Mouse (Mus musculus) kidney, adult 2 months (tissue): Measurements from ENCODE around the gene Dcun1d4. TPM values are rescaled to one million over a fixed set of nuclear protein-coding genes. Genes with fewer than 3 reads are reported as not detected.
A peak's percentile ranks its signal among the peaks of the same experiment; 100 is the strongest.

Source experiments
- DNase-seq: peaks from one replicate; pipeline ENCODE4 v3.0.0; 2021
- H3K27ac ChIP-seq: fragments of 200-500 bp; 2 replicates; pipeline ENCODE4 v1.5.1; 2012; ENCODE audit warnings: low read depth, low read length, control low read depth, inconsistent platforms; ENCODE audit not compliant: insufficient read depth
- H3K27me3 ChIP-seq: fragments of 200-500 bp; replicated peaks from 2 replicates; pipeline ENCODE4 v1.6.1; 2012; ENCODE audit warnings: mild to moderate bottlenecking, moderate library complexity, low read length, inconsistent platforms; ENCODE audit not compliant: control insufficient read depth, insufficient read depth
- H3K36me3 ChIP-seq: fragments of 200-500 bp; 2 replicates; pipeline ENCODE4 v1.6.1; 2012; ENCODE audit warnings: mild to moderate bottlenecking, moderate library complexity, low read length, inconsistent platforms; ENCODE audit not compliant: control insufficient read depth, insufficient read depth
- H3K4me1 ChIP-seq: fragments of 200-500 bp; 2 replicates; pipeline ENCODE4 v1.6.1; 2011; ENCODE audit warnings: low read length; ENCODE audit not compliant: control insufficient read depth, insufficient read depth
- H3K4me3 ChIP-seq: fragments of 200-500 bp; 2 replicates; pipeline ENCODE4 v1.5.1; 2011; ENCODE audit warnings: mild to moderate bottlenecking, low read depth, low read length, control low read depth; ENCODE audit not compliant: insufficient read depth
- CTCF ChIP-seq: fragments of 200-500 bp; conservative IDR thresholded peaks from 2 replicates; pipeline ENCODE4 v1.5.1; 2011; ENCODE audit warnings: low read depth, mild to moderate bottlenecking, control low read depth, low read length, moderate library complexity, mixed read lengths; ENCODE audit not compliant: insufficient read depth, insufficient read length
- POLR2A ChIP-seq: fragments of 200-500 bp; IDR thresholded peaks from one replicate; pipeline ENCODE4 v1.6.1; 2011; ENCODE audit warnings: low read depth, low read length, control low read depth
- WGBS: fragments of 180-500 bp; shearing (Covaris S2); methylation state at CpG from one replicate; pipeline ENCODE4 v1.1.7; 2018; 5-methylcytosine and 5-hydroxymethylcytosine counted together
- polyA plus RNA-seq: library from polyadenylated mRNA; depleted of rRNA; stranded (reverse); fragments of >200 nt; gene quantifications from 2 replicates; pipeline ENCODE4 v1.2.3, GENCODE M21; 2012

Dcun1d4 gene
- polyA plus RNA-seq, 1 experiment: 14.2 TPM

DNA sequence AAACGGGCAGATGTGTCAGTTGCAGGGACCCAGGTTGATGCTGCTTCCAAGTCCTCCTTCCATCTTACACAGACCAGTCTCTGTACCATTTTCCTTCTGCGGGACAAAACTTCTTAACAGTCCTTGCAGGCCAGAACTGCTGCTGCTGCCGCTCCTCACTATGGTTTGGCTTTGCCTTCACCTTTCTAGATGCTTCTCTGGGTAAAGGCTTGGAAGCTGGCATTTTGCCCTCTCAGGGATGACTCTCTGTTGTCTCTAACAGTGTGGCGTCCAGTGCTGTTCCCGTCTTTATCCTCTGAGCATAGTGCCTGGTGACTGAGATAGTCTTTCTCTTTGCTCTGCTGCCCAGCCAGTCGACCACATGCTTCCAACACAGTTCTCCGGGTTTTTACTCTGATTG, 66.5 kb downstream of the Dcun1d4 start:
- TF ChIP-seq POLR2A (no peak), CTCF (no peak)
- DNase-seq: no peak
- 74% methylated on average over 7 of the region's 7 CpGs for WGBS
- Histone ChIP-seq H3K36me3 (no peaks in the 10 kb centered on the region), H3K4me1 (peaks cover 7% of the 10 kb centered on the region; the same call in 1 of the 2 replicates), H3K4me3 (no peak overlapping the region), H3K27me3 (no peaks in the 10 kb centered on the region), H3K27ac (no peak overlapping the region)

DNA sequence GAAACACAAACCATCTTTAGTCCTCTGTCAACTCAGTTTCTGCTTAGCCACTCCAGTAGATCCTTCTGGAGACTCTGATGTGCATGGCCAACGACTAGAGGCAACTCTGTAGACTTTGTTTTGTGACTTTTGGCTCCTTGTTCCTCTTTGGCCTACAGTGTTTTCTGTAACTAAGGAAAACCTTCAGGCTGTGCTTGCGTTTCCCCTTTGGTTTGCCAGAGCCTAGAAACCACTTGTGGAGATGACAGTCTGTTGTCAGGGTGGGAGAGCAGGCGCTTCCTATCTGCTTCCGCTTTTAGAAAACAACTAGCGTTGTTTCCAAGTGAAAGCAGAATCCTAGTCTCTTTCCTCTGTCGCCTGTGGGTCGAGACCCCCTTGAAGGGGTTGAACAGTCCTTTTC, 67.4 kb downstream of the Dcun1d4 start:
- 71% methylated on average over 7 of the region's 7 CpGs for WGBS
- Histone ChIP-seq H3K4me3 (no peak overlapping the region), H3K4me1 (peaks cover 7% of the 10 kb centered on the region; the same call in 1 of the 2 replicates), H3K36me3 (no peaks in the 10 kb centered on the region), H3K27ac (peak overlapping the region; percentile 74), H3K27me3 (no peaks in the 10 kb centered on the region)
- peak; percentile 57 for DNase-seq
- TF ChIP-seq CTCF (no peak), POLR2A (no peak)

DNA sequence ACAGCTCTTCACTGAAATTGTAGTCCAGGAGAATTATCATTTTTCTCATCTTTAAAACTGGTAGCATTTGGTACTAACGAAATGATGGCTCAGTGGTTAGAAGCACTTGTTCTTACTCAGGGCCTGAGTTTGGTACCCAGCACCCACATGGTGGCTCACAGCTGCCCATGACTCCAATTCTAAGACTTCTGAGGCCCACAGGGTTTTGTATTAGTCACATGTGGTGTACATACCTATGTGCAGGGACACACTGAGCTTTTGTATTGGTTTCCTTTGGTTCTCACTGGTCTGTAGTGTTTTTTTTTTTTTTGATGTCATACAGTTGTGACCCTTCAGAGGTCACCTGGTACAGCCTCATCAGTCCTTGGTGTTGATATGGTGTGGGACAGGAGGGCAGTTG, 68.0 kb downstream of the Dcun1d4 start:
- WGBS: 98% methylated on average over 1 of the region's 1 CpGs
- DNase-seq: no peak

DNA sequence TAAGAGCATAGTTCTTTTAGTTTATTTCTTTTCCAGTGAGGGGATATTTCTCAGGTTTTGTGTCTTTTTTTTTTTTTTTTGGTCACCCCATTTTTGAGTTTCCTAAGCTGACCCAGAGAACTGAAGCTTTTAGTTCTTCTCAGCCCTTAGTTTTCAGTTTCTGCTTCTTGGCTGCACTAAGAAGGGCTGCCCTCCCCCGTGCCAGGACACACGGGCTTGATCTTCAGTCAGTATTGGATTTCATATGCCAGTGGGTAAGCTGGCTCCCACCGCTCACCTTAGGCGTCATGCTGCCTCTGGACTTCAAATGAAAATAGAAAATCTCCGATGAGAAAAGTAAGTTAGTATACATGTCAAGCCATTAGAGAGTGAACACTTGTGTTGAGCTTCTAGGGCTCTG, 71.0 kb downstream of the Dcun1d4 start:
- no peak for TF ChIP-seq CTCF
- Histone ChIP-seq H3K4me1 (0 out of 2 replicates have a peak, but pooled peaks cover 3% of the 10 kb centered on the region), H3K27me3 (no peaks in the 10 kb centered on the region), H3K27ac (no peak overlapping the region), H3K4me3 (no peak overlapping the region), H3K36me3 (no peaks in the 10 kb centered on the region)
- WGBS: 62% methylated on average over 5 of the region's 5 CpGs
- DNase-seq: no peak

More for the DNA sequence above, 68.0 kb downstream of the Dcun1d4 start:
- no peaks in the 10 kb centered on the region for H3K36me3 ChIP-seq
- TF ChIP-seq POLR2A (no peak), CTCF (no peak)
- H3K4me1 ChIP-seq: 0 out of 2 replicates have a peak, but pooled peaks cover 3% of the 10 kb centered on the region
- H3K4me3 ChIP-seq: no peak overlapping the region
- H3K27me3 ChIP-seq: no peaks in the 10 kb centered on the region
- no peak overlapping the region for H3K27ac ChIP-seq

DNA sequence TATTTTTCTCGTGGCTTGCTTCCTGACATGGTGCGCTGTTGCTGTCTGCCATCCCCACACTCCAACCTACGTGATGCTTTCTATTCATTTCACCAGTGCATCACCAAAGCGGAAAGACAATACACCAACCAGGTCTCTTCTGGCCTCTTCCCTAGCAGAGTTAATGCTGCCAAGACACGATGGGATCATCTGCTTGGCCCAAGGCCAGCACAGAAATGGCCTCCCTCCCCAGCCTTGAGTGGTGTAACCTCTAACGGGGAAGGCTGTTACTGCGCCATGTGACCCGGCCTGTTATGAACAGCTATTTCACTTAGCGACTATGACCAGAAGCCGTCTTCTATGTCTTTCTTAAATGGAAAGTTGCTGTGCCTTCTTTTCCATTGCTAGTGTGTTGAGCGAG, 73.1 kb downstream of the Dcun1d4 start:
- TF ChIP-seq CTCF (no peak), POLR2A (no peak)
- Histone ChIP-seq H3K4me1 (no peaks in the 10 kb centered on the region), H3K27me3 (no peaks in the 10 kb centered on the region), H3K36me3 (no peaks in the 10 kb centered on the region; the same call in 1 of the 2 replicates), H3K4me3 (no peak overlapping the region), H3K27ac (no peak overlapping the region)
- WGBS: 93% methylated on average over 11 of the region's 11 CpGs
- DNase-seq: no peak

DNA sequence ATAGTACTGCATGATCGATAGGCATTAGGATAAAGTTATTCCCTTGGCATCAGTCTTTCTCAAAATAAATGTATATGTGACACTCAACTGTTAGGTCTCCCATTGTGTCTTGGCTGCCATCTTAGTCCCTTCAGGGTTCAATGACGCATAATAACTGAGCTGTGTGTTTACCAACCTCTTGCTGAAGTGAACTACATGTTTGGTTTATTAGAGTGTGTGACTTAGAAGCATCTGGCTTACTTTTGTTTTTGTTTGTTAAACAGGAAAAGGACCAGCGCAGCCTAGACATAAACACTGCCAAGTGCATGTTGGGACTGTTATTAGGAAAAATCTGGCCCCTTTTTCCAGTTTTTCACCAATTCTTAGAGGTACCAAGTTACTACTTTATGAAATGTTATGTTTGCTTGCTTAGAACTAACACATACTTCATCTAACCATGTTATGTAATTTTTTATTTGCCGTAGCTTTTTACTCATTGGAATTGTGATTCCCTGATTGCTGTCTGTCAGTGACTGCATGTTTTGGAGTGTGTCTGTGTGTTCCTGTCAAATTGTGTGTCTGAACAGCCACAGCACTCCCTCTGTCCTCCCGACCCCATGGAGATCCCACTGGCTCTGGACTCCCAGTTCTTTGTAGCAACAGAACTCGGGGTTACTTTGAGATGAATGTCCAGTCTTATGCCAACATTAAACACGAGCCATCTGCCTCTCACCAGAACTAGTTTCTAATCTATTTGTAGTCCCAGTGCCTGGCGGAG, 74.5 kb downstream of the Dcun1d4 start:
- TF ChIP-seq POLR2A (no peak), CTCF (no peak)
- no peaks in the 10 kb centered on the region for H3K4me1 ChIP-seq
- H3K27ac ChIP-seq: no peak overlapping the region
- H3K27me3 ChIP-seq: no peaks in the 10 kb centered on the region
- H3K36me3 ChIP-seq: no peaks in the 10 kb centered on the region; the same call in 1 of the 2 replicates
- H3K4me3 ChIP-seq: no peak overlapping the region
- no peak for DNase-seq
- 83% methylated on average over 8 of the region's 8 CpGs for WGBS

DNA sequence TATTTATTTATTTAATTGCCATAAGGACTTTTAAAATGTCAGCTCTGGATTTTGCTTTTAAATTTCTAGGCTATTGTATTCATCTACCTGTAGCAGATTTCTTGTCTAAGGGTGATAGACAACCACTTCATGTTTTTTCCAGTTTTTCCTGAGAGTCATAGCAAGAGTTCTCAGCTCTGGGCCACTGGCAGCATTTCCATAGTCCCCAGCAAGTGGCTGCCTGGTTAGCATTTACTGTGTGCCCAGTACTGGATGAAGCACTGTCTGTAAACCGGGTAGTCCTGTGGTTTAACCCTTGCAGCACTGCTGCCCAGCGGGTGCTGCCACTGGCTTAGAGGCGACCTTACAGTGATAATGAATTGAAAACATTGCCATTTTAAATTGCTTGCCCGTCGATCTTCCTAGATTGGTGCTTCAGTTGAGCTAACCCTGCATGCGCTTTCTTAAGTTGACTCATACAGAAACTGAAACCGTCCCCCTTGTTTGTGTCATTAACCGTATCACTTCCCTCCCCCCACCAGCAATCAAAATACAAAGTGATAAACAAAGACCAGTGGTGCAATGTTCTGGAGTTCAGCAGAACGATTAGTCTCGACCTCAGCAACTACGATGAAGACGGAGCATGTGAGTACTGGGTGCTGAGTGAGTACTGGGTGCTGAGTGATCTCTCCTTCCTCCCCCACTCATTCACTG, 76.1 kb downstream of the Dcun1d4 start:
- H3K4me1 ChIP-seq: no peaks in the 10 kb centered on the region
- H3K4me3 ChIP-seq: no peak overlapping the region
- no peak overlapping the region for H3K27ac ChIP-seq
- H3K36me3 ChIP-seq: no peaks in the 10 kb centered on the region; the same call in none of the 2 replicates
- DNase-seq: no peak
- H3K27me3 ChIP-seq: no peaks in the 10 kb centered on the region
- TF ChIP-seq CTCF (no peak), POLR2A (no peak)
- WGBS: 73% methylated on average over 12 of the region's 12 CpGs
